Mouse (Mus musculus) G1E-ER4 (cell line): ENCODE results near the gene Arhgap1. TPM values are rescaled to one million over a fixed set of nuclear protein-coding genes. Genes with fewer than 3 reads are reported as not detected.

Experiments
- GATA1 ChIP-seq: IDR thresholded peaks from one replicate; pipeline ENCODE4 v1.8.0; 2012; ENCODE audit warnings: low read length, inconsistent platforms
- polyA plus RNA-seq: library from polyadenylated mRNA; stranded (reverse); fragments of >175 nt; gene quantifications from 2 replicates; pipeline ENCODE4 v1.2.3, GENCODE M21; 2012

Gene Arhgap1
- polyA plus RNA-seq, 1 experiment: 30.0 TPM

DNA sequence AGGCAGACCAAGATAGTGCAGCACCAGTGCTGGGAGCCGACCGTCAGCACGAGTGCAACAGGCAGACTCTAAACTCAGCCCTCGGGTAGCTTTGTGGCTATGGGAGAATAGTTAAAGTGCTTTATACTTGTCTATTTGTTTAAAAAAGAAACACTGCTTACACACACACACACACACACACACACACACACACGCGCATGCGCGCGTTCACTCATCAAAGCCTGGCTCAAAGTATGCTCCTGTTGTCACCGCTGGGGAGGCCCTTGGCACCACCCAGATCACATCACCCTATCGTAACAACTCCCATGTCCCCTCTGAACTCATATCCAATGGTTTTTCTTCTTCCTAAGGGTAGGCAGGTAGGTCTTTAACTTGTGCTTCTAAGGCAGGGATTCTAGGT, 5.6 kb upstream of the Arhgap1 start:
- TF ChIP-seq GATA1: no peak

DNA sequence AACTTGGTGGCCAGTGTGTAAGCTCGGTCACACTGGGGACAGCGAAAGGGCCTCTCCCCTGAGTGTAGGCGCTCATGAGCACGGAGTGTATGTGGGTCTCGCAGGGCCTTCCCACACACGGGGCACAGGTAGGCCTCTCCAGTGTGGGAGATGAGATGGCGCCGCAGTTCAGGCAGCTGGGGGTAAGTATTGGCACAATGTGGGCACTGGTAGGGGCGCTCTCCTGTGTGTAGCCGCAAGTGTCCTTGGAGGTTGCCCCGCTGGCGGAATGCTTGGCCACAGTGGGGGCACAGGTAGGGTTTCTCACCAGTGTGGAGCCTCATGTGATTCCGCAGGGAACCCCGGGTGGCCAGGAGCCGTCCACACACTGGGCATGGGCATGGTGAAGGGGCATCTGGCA, 4.3 kb upstream of the Arhgap1 start:
- TF ChIP-seq GATA1: no peak

DNA sequence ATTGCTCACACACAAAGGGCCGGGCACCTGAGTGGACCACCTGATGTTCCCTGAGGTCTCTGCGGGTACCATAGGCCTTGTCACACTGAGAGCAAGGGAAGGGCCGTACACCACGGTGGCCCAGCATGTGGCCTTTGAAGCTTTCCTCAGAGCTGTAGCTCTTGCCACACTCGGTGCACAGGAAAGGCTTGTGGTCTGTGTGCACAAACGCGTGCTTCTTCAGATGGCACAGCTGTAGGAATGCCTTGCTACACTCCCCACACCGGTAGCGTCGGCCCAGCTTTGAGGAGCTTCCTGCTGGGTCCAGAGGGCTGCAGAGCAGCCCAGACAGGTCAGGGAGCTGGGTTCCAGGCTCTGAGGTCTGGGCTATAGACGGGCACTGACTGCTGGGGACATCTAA, 3.8 kb upstream of the Arhgap1 start:
- TF ChIP-seq GATA1: no peak

DNA sequence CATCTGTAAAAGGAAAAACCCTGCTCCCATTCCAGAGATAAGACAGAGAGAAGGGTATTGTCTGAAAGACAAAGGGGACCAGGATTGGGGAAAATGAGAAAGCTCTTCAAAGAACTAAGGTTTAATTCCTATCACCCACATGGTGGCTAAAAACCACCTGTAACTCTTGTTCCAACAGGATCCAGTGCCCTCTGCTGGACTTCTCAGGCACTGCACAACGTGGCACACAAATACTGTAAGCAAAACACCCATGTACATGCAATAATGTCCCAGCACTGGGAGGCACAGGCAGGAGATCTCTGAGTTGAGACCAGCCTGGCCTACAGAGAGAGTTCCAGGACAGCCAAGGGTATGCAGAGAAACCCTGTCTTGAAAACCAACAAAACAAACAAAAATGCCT, 2.9 kb upstream of the Arhgap1 start:
- no peak for TF ChIP-seq GATA1

DNA sequence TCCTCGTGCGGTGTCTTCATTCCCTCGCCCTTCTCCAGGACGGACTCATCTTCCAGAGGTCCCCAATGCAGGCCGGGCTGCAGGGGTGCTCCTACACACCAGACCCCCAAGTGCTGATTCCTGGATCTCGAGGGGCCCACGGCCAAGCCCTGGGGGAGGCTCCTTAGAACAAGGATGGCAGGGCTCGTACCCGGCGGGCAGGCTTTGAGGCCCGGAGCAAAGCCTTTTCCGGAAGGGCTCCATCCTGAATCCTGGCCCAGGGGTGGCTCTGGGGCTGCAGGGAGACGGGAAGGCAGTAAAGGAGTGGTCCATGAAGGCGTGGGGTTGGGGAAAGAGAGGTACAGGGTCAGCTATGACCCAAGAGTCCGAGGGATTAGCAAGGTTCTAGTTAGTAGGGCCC, 508 bp upstream of the Arhgap1 start:
- no peak for TF ChIP-seq GATA1

DNA sequence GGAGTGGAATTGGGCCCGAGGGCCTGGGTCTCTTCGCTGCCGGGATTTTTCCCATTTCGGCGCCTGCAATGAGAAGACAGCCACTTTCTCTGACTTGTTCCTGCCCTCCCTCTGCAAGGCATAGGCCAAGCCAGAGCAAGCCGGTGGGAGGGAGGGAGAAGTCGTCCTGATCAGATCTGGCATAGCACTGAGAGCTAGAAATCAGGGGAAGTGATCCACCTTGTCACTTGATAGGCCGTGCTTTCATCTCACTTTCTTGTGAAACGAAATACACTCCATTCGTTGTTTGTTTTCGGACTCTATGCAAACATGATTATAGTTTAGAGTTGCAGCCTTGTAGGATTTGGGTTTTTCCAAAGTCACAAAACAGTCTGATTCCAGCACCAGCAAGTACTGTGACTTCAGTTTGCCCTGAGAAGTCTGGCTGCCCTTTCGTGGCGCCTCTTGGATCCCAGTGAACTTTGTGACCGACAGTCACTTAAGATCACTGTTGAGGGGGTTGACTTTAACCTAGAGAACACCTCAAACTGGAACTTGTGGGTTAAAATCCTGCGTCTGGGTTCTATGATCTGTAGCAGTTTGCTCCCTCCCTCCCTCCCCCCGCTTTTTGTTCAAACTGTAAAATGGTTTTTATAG, 818 bp downstream of the Arhgap1 start:
- no peak for TF ChIP-seq GATA1

DNA sequence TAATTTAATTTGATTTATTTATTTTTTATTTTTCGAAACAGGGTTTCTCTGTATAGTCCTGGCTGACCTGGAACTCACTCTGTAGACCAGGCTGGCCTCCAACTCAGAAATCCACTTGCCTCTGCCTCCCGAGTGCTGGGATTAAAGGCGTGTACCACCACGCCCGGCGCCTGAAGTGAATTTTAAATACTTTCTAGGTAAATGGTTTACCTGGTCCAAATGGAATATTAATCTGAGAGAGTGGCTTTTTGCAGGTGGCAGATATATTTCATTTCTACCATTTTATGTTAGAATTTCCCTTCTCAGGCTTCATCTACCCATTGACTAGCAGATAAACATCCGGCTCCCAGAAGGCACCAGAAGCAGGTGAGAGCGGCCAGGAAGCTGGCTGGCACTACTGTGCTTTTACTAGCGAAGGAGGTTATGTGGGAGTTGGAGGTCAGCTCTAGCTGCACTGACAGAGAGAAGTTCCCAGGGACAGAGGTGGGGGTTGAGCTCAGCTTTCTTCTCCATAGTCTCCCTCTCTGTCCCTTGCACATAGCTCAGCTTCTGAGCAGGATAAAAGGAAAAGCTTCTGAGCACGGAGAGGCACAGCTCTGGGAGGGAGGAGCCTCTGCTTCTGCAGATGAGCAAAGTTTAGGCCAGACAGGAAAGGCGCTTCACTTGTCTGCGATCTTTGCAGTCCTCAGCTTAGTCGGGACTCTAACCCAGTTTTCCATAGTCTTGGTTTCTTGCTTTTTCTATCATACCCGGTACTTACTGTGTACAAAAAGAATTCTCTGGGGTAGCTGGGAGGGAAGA, 2.0 kb downstream of the Arhgap1 start:
- no peak for TF ChIP-seq GATA1

DNA sequence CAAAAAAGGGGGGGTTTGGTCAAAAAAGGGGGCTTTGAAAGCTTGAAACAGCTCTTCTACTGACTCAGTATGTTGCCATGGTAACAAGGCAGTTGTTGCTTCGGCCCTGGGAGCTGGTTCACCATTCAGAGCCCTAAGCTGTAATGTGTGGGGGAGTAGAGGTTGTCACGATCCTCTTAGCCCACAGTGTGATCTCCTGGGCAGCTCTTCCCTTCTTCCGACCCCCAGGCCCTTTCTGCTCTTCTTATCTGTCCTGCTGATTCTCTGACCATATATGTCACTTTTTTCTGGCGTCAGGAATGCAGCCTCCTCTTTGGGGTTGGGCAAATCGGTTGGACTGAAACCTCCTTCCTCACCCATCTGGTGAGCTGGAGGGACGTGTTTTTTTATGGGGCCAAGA, 3.2 kb downstream of the Arhgap1 start:
- TF ChIP-seq GATA1: no peak

DNA sequence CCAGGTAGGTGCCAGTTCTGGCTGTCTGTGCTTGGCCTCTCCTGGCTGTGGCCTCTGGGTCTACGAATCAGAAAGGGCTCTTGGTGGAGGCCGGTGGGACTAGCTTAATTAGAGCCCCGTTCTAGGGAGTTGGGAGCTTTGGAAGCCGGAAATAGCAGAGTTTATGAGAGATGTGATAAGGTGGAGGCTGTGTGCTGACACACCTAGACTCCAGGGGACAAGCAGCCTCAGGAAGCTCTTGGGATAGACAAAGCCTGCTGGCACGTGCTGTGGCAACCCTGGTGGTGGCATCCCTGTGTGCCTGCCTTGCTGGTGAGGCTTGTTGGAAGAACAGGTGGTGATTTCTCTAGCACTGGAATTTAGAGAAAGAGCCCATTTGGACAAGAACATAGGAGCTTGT, 5.7 kb downstream of the Arhgap1 start:
- TF ChIP-seq GATA1: no peak

DNA sequence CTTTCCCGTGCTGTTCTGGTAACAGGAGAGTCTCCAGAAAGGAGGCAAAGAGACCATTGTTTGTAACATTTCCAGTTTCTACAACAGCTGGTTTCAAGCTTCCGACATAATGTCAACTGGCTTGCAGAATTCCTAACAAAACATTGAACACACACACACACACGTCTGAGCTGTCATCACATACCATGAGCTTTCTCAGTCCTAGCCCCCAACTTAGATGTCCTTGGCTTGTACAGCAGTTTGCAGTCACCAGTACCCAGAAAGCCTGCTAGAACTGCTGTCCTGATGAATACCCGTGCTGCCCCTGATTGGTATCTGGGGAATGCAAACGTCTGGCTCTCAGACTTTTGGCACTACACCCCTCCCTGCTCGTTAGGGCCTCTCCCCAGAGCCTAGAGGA, 6.2 kb downstream of the Arhgap1 start:
- TF ChIP-seq GATA1: no peak

DNA sequence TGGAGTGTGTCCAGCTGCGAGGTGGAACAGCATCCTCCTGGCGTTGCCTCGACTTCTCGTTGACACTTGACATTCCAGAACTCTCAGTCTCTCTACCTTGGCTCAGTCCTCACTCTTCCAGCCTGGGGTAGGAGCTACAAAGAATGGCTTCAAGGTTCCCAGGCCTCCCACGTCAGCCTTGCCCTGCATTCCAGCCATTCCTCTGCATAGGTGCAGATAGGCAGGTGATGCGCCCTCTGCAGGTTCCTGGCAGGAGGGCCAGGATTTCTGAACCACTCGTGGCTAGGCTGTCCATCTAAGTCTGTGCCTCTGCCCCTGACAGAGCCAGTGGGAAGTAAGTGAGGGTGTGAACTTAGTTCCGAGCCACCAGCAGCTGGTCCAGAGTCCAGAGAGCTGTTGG, 7.1 kb downstream of the Arhgap1 start:
- no peak for TF ChIP-seq GATA1

DNA sequence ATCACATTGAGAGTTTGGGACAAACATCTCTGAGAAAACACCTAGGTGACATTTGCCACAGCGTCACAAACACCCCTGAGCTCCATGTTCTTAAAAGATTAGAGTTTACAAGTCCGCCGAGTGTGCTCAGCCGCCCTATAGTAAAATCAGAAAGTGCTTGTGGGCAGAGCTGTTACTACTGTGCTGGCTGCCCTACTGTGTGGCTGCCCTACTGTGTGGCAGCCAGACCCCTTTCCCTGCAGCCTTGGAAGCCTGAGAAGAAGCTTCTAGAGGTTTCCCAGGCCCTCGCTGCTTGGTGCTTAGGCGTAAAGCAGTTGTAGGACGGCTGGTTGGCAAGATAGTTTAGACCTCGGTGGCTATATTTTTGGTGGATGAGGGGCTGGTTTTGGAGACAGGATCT, 10.0 kb downstream of the Arhgap1 start:
- no peak for TF ChIP-seq GATA1

DNA sequence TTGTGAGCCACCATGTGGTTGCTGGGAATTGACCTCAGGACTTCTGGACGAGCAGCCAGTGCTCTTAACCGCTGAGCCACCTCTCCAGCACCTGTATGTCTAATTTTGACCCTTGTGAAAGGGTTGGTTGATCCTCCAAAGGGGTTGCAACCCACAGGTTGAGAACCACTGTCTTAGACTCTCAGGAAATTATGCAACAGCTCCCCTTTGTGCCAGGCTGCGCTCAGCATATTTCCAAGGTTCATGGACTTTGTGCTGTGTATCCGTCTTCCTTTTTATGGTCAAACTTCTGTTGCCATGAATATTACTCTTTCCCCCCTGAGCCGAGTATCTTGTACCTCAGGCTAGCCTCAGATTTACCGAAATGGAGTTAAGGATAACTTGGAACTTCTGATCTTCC, 11.3 kb downstream of the Arhgap1 start:
- TF ChIP-seq GATA1: no peak

DNA sequence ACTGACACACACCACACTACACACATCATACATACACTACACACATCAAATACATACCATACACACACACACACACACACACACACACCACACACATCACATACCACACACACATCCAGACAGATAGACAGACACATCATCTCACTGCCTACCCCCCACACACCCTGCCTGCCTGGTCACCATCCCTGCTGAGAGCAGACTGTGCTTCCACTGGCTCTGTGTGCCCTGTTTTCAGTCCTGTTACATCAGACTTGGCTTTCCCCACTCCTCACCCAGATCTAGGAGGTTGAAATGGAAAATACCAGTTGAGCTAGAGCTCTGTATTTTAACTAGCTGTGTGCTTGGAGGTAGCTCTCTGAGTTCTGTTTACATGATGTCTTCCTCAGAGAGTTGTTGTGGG, 15.1 kb downstream of the Arhgap1 start:
- TF ChIP-seq GATA1: no peak

DNA sequence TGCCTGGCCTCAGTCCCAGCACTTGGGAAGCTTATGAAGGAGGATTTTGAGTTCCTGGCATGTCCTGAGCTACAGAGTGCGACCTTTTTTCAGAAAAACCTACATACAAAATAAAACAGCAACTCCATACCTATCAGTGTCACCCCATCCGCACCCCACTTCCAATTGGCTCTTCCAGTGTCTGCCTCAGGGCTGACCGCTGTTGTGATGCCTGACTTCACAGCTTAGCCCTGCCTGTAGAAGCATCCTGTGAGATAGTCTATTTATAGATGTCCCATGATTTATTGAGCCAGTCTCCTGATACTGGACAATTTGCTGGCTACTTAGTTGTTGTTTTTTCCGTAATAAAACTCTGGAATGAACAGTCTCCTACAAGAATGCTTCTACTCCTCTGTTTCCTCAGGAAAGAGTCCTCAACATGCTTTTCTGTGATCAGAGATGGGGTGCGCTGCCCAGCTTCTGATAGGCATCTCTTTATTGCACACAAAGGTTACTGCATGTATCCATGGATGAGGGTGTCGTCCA, 16.8 kb downstream of the Arhgap1 start:
- no peak for TF ChIP-seq GATA1

DNA sequence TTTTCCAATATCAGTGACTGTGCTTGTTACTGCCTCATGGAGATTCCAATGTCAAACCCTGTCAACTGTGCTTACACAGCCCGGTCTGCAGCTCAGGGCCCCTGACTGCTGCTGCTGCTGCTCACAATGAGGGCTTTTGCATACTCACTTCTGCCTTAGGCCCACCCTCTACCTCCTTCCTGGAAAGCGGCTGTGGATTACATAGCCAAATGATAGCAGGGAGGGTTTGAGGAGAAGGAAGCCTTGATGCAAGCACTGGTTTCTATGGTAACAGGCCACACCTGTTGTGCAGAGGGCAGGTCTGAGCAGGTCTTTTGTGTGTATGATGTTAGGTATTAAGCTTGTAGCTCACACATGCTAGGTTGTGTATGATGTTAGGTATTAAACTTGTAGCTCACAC, 18.1 kb downstream of the Arhgap1 start:
- no peak for TF ChIP-seq GATA1

DNA sequence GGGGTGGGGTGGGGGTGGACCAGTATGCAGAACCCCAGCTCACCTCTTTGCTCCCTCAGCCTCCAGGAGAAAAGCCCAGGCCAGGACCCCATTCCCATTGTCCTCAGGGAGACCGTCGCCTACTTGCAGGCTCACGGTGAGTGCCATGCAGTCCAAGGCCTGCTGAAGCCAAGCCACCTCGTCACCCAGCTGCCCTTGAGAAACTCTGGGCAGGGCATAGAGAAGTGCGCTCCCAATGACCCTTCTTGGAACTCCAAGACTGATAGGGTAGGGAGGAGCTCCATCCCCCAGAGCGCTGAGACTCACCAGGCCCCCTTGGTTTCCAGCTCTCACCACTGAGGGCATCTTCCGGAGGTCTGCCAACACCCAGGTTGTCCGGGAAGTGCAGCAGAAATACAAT, 19.7 kb downstream of the Arhgap1 start:
- no peak for TF ChIP-seq GATA1
